Mouse (Mus musculus) stomach, postnatal 0 days (tissue): ENCODE measurements around the gene Plekhg3.

ENCODE experiments used
- CTCF ChIP-seq: IDR thresholded peaks from 2 replicates; pipeline ENCODE4 v1.5.1; 2016; ENCODE audit warnings: antibody characterized with exemption, low read depth, mild to moderate bottlenecking, moderate library complexity
- EP300 ChIP-seq: optimal IDR thresholded peaks from 2 replicates; pipeline ENCODE3; 2016; ENCODE audit warnings: antibody characterized with exemption

DNA sequence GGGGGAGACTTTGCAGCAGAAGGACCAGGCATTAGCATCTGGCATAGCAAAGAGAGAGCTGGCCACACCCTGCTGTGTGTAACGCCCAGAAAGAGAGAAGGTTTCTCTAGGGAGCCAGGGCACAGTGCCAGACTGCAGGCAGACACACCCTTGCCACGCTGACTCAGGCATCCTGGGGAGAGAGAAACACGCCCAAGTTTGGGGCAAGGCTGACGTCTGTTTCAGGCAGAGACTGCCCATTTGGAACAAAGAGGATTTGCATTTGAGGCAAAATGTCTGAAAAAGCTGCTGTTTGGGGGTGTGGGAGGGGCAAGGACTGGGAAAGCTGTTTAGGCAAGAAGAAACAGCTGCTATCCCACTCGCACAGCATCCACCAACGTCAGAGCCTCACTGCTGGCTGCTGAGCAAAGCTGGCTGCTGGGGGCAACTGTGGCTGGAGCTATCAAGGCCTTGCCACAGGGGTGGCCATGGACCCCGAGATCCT lies 63.2 kb downstream of the Plekhg3 start:
- TF ChIP-seq EP300 (no peak), CTCF (no peak)
